Mouse (Mus musculus) hindbrain, embryonic 16.5 days (tissue): ENCODE results near the gene Adam12. TPM values are rescaled to one million over a fixed set of nuclear protein-coding genes. Genes with fewer than 3 reads are reported as not detected.

Source experiments
- ATAC-seq: fragments of 200-750 bp; cut with Nextera tagmentation; 2 replicates; pipeline ENCODE4 v1.8.0; 2017; ENCODE audit warnings: moderate TSS enrichment, moderate library complexity
- H3K27ac ChIP-seq: fragments of 300-500 bp; sonication (generic); 2 replicates; pipeline ENCODE4 v1.5.1; 2014; ENCODE audit warnings: low read depth, mild to moderate bottlenecking, control low read depth, low read length, moderate library complexity
- H3K27me3 ChIP-seq: fragments of 300-500 bp; sonication (generic); replicated peaks from 2 replicates; pipeline ENCODE4 v1.6.1; 2014; ENCODE audit warnings: low read length; ENCODE audit not compliant: control insufficient read depth, insufficient read depth
- H3K36me3 ChIP-seq: fragments of 300-500 bp; sonication (generic); 2 replicates; pipeline ENCODE4 v1.6.1; 2014; ENCODE audit warnings: mild to moderate bottlenecking, low read length, moderate library complexity, mixed read lengths; ENCODE audit not compliant: control insufficient read depth, insufficient read depth
- H3K4me1 ChIP-seq: fragments of 300-500 bp; sonication (generic); 2 replicates; pipeline ENCODE4 v1.6.1; 2014; ENCODE audit warnings: low read depth, low read length; ENCODE audit not compliant: control insufficient read depth, insufficient read depth
- H3K4me2 ChIP-seq: fragments of 300-500 bp; sonication (generic); 2 replicates; pipeline ENCODE4 v1.6.1; 2014; ENCODE audit warnings: mild to moderate bottlenecking, low read length, control low read depth, moderate library complexity
- H3K4me3 ChIP-seq: fragments of 300-500 bp; sonication (generic); 2 replicates; pipeline ENCODE4 v1.5.1; 2014; ENCODE audit warnings: mild to moderate bottlenecking, low read length, control low read depth, moderate library complexity
- H3K9ac ChIP-seq: fragments of 300-500 bp; sonication (generic); 2 replicates; pipeline ENCODE4 v1.6.1; 2014; ENCODE audit warnings: low read depth, mild to moderate bottlenecking, control low read depth, low read length, moderate library complexity
- H3K9me3 ChIP-seq: fragments of 300-500 bp; sonication (generic); 2 replicates; pipeline ENCODE4 v1.6.1; 2014; ENCODE audit warnings: mild to moderate bottlenecking, low read length, moderate library complexity; ENCODE audit not compliant: control insufficient read depth
- WGBS: fragments of 180-500 bp; shearing (Covaris S2); extraction: QIAGEN DNeasy Blood & Tissue Kit; methylation state at CpG from one replicate; pipeline ENCODE4 v1.1.7; 2014; 5-methylcytosine and 5-hydroxymethylcytosine counted together
- polyA plus RNA-seq: library from polyadenylated mRNA; unstranded; fragments of >200 nt; fragmentation: Nextera tagmentation; extraction: Ambion mirVana; gene quantifications from 2 replicates; pipeline ENCODE4 v1.2.1, GENCODE M21; 2015

Adam12 gene
- 3.3 and 4.6 TPM in 2 replicates for polyA plus RNA-seq

- no peaks in the 10 kb centered on the region for H3K27me3 ChIP-seq
- ATAC-seq, result no peak
Observed at GRCm38 (mm10) chr7:134231378-134232346, at the start of gene Adam12. Gene Adam12 (minus strand): TSS chr7:134232146.

GRCm38 (mm10) chr7:134272956-134273355 is 41.0 kb upstream of the Adam12 start:
- WGBS, result 82% methylated on average over 5 of the region's 5 CpGs
- Histone ChIP-seq H3K36me3 (no peaks in the 10 kb centered on the region), H3K27me3 (no peaks in the 10 kb centered on the region), H3K4me1 (no peaks in the 10 kb centered on the region), H3K4me3 (no peak overlapping the region), H3K9ac (no peak overlapping the region), H3K4me2 (no peak overlapping the region), H3K9me3 (no peaks in the 10 kb centered on the region), H3K27ac (no peak overlapping the region)
- ATAC-seq, result no peak

More at GRCm38 (mm10) chr7:134231378-134232346, at the start of gene Adam12:
- no peak within 1 kb of the TSS for H3K27ac ChIP-seq
- 73% methylated on average over 14 of the region's 14 CpGs for WGBS
- peaks cover 3% of the 10 kb centered on the region; the same call in 1 of the 2 replicates for H3K4me1 ChIP-seq
- no peaks in the 10 kb centered on the region for H3K9me3 ChIP-seq
- H3K4me3 ChIP-seq, result no peak within 1 kb of the TSS
- H3K9ac ChIP-seq, result no peak within 1 kb of the TSS
- H3K36me3 ChIP-seq, result no peaks in the 10 kb centered on the region
- H3K4me2 ChIP-seq, result no peak within 1 kb of the TSS

DNA sequence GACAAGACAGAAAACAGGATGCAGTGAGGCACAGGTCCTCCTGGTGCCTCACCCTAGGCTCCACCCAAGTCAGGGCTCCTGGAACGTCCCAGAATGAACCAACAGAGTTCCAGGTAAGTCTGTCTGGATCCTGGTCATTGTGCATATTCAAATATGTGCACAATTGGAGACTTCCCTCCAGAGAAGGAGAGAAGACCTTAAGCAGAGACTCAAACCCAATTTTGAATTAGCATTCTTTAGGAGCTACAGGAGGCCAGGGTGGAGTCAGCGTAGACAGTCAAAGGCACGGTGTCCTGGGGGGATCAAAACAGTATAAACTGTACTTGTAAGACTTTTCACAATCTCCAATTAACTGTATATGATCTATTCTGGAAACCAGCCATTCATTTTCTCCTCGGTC is 40.5 kb upstream of the Adam12 start:
- H3K9ac ChIP-seq, result no peak overlapping the region
- 72% methylated on average over 4 of the region's 4 CpGs for WGBS

GRCm38 (mm10) chr7:134265783-134266182 is 33.8 kb upstream of the Adam12 start:
- Histone ChIP-seq H3K27ac (no peak overlapping the region), H3K9ac (no peak overlapping the region), H3K36me3 (no peaks in the 10 kb centered on the region), H3K4me2 (no peak overlapping the region), H3K4me3 (no peak overlapping the region), H3K27me3 (no peaks in the 10 kb centered on the region), H3K4me1 (no peaks in the 10 kb centered on the region), H3K9me3 (no peaks in the 10 kb centered on the region)
- 85% methylated on average over 4 of the region's 4 CpGs for WGBS
- no peak for ATAC-seq

More for the DNA sequence above, 40.5 kb upstream of the Adam12 start:
- H3K4me1 ChIP-seq, result no peaks in the 10 kb centered on the region
- H3K27me3 ChIP-seq, result no peaks in the 10 kb centered on the region
- H3K9me3 ChIP-seq, result no peaks in the 10 kb centered on the region
- no peaks in the 10 kb centered on the region for H3K36me3 ChIP-seq
- no peak overlapping the region for H3K4me2 ChIP-seq
- no peak for ATAC-seq
- H3K4me3 ChIP-seq, result no peak overlapping the region
- no peak overlapping the region for H3K27ac ChIP-seq

GRCm38 (mm10) chr7:134263146-134263906 is 31.4 kb upstream of the Adam12 start:
- no peak overlapping the region for H3K4me2 ChIP-seq
- no peak overlapping the region for H3K27ac ChIP-seq
- H3K4me1 ChIP-seq, result no peaks in the 10 kb centered on the region
- H3K9ac ChIP-seq, result no peak overlapping the region
- H3K4me3 ChIP-seq, result no peak overlapping the region
- no peaks in the 10 kb centered on the region for H3K36me3 ChIP-seq
- H3K27me3 ChIP-seq, result no peaks in the 10 kb centered on the region
- WGBS, result 45% methylated on average over 4 of the region's 4 CpGs
- H3K9me3 ChIP-seq, result no peaks in the 10 kb centered on the region
- ATAC-seq, result no peak

DNA sequence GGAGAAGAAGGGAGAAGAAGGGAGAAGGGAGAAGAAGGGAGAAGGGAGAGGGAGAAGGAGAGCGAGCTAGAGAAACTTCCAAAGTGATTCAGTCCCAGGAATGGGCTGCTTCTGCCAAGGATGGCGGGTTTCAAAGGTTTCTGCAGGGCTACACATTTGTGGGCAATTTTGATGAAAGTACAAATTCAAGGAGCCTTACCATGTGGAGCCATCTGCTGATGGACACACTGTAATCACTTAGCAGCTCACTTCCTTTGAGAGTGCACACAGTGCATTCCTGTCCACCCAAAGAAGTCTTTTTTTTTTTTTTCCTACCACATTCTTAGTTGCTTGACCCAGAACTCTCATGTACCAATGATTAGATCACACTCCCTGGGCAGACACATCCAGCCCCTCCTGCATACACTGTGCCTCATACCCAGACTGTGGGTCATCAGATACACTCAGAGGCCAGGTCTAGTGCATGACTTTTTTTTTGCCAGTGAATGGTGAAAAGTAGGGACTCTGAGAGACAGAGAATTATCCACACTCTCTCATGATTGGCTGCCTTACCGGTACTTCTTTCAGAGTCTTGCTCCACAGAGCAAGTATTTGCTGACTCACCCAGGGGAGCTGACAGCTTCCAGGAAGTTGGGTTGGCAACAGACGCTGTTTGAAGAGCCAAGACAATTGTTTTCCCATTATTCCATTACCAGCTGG is 29.2 kb upstream of the Adam12 start:
- Histone ChIP-seq H3K4me1 (no peaks in the 10 kb centered on the region), H3K36me3 (no peaks in the 10 kb centered on the region), H3K4me2 (no peak overlapping the region), H3K9me3 (no peaks in the 10 kb centered on the region), H3K27ac (no peak overlapping the region), H3K9ac (no peak overlapping the region), H3K27me3 (no peaks in the 10 kb centered on the region), H3K4me3 (no peak overlapping the region)
- WGBS, result 54% methylated on average over 4 of the region's 4 CpGs
- ATAC-seq, result no peak

GRCm38 (mm10) chr7:134250273-134250870 is 18.4 kb upstream of the Adam12 start:
- 85% methylated on average over 7 of the region's 7 CpGs for WGBS
- no peaks in the 10 kb centered on the region for H3K27me3 ChIP-seq
- no peaks in the 10 kb centered on the region for H3K36me3 ChIP-seq
- H3K4me1 ChIP-seq, result no peaks in the 10 kb centered on the region
- no peak overlapping the region for H3K27ac ChIP-seq
- H3K4me2 ChIP-seq, result no peak overlapping the region
- ATAC-seq, result no peak
- no peak overlapping the region for H3K4me3 ChIP-seq
- no peak overlapping the region for H3K9ac ChIP-seq
- no peaks in the 10 kb centered on the region for H3K9me3 ChIP-seq

DNA sequence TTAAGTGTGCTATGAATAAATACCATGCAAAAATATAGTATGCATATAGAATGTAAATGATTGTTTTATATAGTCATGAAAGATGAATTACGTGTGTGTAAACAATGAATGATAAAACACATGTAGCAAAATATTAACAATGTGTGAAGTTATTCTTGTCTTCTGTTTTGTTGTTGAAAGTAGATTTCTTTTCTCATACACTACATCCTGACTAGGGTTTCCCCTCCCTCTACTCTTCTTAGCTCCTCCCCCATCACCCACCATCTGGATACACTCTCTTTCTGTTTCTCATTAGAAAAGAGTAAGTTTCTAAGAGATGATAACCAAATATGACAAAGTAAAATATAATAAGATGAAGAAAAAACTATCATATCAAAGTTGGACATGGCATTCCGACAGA is 16.1 kb upstream of the Adam12 start:
- H3K27ac ChIP-seq, result no peak overlapping the region
- H3K4me2 ChIP-seq, result no peak overlapping the region
- no peaks in the 10 kb centered on the region for H3K4me1 ChIP-seq
- no peak overlapping the region for H3K9ac ChIP-seq
- no peak for ATAC-seq
- H3K36me3 ChIP-seq, result no peaks in the 10 kb centered on the region
- H3K4me3 ChIP-seq, result no peak overlapping the region
- no peaks in the 10 kb centered on the region for H3K9me3 ChIP-seq
- no peaks in the 10 kb centered on the region for H3K27me3 ChIP-seq
- WGBS, result 94% methylated on average over 2 of the region's 2 CpGs
